Mouse (Mus musculus) natural killer cell, adult 2 months (primary cell): ENCODE measurements around the gene Krtap1-3.

Experiments
- DNase-seq, 2 experiments: peaks; one replicate each; pipeline ENCODE4 v3.0.0; 2022; ENCODE audit warnings: low spot score in 2 of 2

The Krtap1-3 gene

GRCm38 (mm10) chr11:99557976-99558745 lies 33.0 kb downstream of the Krtap1-3 start:
- no peak for DNase-seq

DNA sequence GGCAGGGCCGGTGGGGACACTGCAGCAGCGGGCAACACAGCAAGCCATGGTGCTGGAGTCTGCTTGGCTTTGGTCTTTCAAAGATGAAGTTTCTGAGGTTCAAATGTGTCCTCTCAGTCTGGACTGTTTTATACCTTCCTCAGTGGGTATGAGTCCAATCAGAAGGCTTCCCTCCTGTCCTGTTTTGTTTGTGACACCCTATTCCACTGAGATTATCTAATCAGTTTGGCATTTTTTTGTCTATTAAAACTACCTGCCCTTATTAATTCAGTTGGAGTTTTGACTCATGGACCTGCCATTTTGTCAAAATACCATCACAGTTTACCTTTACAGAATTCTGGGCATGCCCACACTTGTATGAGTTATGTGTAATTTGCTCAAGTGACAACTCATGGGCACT lies 34.4 kb downstream of the Krtap1-3 start, which contains the start of gene Krtap3-2:
Krtap3-2 (minus strand) TSS at position 101 of the 400 bp plus-strand sequence.
- DNase-seq, result no peak

DNA sequence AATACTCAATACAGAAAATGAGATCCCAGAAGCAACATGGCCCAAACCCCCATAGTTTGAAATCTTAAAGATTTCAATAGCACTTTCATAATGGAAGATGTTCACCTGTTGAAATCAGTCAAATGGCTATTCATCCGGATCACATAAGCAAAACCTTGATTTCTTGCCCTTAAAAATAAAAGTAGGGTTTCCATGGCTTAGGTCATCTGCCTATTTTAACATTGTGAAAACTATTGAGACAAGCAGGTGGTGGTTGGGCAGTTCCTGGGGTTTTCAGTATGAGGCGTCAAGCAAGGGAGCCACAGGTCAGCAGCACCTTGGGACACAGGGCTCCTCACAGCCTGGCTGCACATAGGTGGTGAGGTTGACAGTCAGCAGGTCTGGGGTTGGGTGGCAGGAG lies 34.9 kb downstream of the Krtap1-3 start:
- DNase-seq, result no peak

GRCm38 (mm10) chr11:99550765-99551164 lies 40.4 kb downstream of the Krtap1-3 start, which contains the start of gene Krtap3-3:
TSS of gene Krtap3-3 (minus strand) at chr11:99550865.
- DNase-seq, result no peak

- DNase-seq, result no peak
These were observed 43.2 kb downstream of the Krtap1-3 start for GRCm38 (mm10) chr11:99547892-99548291.
